Mouse (Mus musculus) testis, adult 2 months (tissue): ENCODE measurements around the gene Gm7980.
"Not testable (repeated sequence)": the region's sequence is repeated elsewhere in the genome, so short reads cannot be mapped to it uniquely, and the experiment has no call there.

Experiments
- CTCF ChIP-seq: fragments of 200-500 bp; IDR thresholded peaks from 2 replicates; pipeline ENCODE4 v1.5.1; 2012; ENCODE audit warnings: low read depth, mild to moderate bottlenecking, inconsistent platforms, low read length, moderate library complexity; ENCODE audit not compliant: control insufficient read depth, insufficient read depth, insufficient replicate concordance
- POLR2A ChIP-seq: fragments of 200-500 bp; IDR thresholded peaks from 2 replicates; pipeline ENCODE4 v1.6.1; 2012; ENCODE audit warnings: low read depth, mild to moderate bottlenecking, inconsistent platforms, low read length, moderate library complexity; ENCODE audit not compliant: control insufficient read depth

DNA sequence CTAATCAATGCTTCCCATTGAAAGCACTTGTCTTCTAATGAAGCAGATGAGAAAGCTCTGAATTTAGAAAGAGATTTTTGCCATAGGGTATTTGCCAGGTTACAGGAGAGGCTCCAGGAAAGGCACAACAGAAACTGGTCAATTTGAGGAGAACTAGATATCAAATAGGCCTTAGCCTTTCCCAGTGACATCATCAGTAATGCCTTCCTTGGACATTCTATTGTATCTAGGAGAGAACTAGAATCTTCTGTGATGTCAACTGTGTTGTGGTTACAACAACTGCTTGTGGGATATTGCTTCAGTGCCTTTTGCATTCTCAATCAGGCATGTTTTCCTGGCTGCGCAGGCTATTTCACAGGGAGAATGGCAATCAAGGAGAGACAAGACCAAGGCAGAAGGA is 17.6 kb upstream of the Gm7980 start, which contains the start of gene 1700049E17Rik1:
- TF ChIP-seq POLR2A, CTCF: not testable (repeated sequence)
